Mouse (Mus musculus) liver, adult 2 months (tissue): ENCODE measurements around the gene Mc3r.

ENCODE experiments used
- CTCF ChIP-seq: fragments of 200-500 bp; IDR thresholded peaks from 2 replicates; pipeline ENCODE4 v1.5.1; 2011; ENCODE audit warnings: low read depth, low read length, control low read depth
- POLR2A ChIP-seq: fragments of 200-500 bp; IDR thresholded peaks from 2 replicates; pipeline ENCODE4 v1.6.1; 2011; ENCODE audit warnings: low read length, control low read depth; ENCODE audit not compliant: insufficient read depth; ENCODE audit errors: extremely low read depth

DNA sequence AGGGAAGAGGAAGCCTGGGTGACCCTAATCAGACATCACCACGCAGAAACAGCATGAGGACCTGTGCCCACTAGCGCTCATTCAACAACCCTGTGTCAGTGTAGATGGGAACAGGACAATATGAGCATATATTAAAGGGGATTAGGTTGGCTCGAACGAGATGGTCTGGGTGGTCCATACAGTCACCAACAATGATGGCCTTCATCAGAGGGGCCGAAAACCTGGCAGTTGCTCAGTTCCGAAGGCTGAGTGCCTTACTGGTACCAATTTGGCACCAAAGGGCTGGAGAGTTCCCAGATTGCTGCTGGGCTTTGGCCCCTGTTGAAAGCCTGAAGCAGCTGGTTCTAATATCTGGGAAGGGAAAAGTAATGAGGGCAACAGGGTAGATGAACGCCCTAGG, 25.4 kb upstream of the Mc3r start:
- TF ChIP-seq CTCF, result no peak
- no peak for TF ChIP-seq POLR2A
